Mouse (Mus musculus): ENCODE results near the gene Adamtsl5. TPM values are rescaled to one million over a fixed set of nuclear protein-coding genes. Genes with fewer than 3 reads are reported as not detected.

Adamtsl5 gene
- polyA plus RNA-seq, 1 experiment from 2014 or later: 5.8 TPM

DNA sequence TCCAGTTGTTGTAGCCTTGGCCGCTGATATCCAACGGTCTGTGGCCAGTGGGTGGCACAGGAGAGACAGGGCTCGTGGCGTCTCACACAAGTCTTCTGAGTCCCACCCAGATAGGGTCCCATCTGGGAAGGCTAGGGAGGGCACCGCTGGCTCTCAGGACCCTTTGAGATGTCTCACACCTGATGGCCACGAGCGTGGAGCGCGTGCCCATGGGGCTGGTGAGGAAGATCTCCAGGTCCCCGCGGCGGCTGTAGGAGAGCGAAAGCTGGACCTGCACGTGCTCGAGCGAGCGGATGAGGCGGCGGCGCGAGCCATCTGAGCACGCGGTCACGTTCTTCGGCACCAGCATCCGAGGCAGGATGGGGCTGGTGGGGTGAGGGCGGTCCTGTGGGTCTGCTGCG lies 25.4 kb downstream of the Adamtsl5 start:
- peak overlapping the region; percentile 62 for H3K4me3 ChIP-seq (ENCODE audit: low read depth, low read length)
- H3K9ac ChIP-seq (ENCODE audit: low read depth, low read length): peak overlapping the region; percentile 68
- DNase-seq (ENCODE audit: low spot score): no peak
- no peaks in the 10 kb centered on the region for H3K27me3 ChIP-seq (replicated peaks; ENCODE audit: control insufficient read depth, insufficient read depth, low read length)
- 5% methylated on average over 27 of the region's 28 CpGs for WGBS
- ATAC-seq (ENCODE audit: low read depth): no peak; the same call in 1 of the 2 replicates
- H3K36me3 ChIP-seq (ENCODE audit: control insufficient read depth, insufficient read depth, low read length): peaks cover 9% of the 10 kb centered on the region; the same call in 1 of the 2 replicates
- H3K9me3 ChIP-seq (ENCODE audit: control insufficient read depth, low read length): no peaks in the 10 kb centered on the region
- peaks cover 8% of the 10 kb centered on the region for H3K4me1 ChIP-seq (ENCODE audit: control insufficient read depth, insufficient read depth, low read length)
- no peak overlapping the region for H3K27ac ChIP-seq (replicated peaks; ENCODE audit: low read depth, low read length)
- peak overlapping the region; percentile 98 for H3K4me2 ChIP-seq (ENCODE audit: low read depth, low read length)

DNA sequence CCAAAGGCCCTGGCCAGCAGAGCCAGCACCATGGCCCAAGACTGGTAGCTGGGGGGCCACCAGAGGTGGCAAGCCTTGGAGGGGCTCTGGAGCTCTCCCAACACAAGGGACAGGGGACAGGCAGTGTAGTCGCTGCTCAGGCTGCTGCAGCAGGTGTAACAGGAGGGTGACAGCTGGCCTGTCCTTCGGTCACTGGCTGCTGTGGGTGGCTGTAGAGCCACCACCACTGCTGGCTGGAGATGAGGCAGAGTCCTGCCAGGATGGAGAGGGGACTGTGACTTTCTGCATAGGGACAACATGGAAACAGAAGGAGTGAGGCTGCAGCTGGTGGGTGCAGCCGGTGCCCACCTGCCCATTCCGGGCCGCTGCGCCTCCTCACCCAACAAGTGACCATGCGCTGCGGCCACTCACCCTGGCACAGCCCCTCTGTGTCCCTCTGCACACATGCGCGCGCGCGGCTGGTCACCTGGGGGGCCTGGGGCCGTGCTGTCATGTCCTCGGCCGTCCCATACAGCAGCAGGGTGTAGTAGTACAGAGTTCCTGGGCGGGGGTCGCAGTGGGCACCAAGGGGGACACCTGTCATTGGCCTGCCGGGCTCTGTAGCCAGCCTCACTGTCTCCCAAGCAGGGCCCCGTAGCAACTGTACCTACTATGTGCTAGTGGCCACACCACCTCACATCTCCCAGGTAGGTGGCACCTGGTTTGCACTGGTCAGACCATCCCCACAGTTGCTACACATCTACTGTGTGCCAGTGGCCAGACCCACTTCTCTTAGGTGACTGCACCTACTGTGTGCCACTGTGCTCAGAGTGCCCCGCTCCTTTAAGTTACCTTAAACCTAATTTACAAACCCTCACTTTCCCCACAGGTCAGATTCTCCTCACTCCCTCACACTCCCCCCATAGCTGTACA lies 26.3 kb downstream of the Adamtsl5 start:
- WGBS: 91% methylated on average over 16 of the region's 21 CpGs
- Histone ChIP-seq H3K36me3 (ENCODE audit: control insufficient read depth, insufficient read depth, low read length) (peaks cover 10% of the 10 kb centered on the region; the same call in 1 of the 2 replicates), H3K4me2 (ENCODE audit: low read depth, low read length) (peak overlapping the region; percentile 98), H3K27ac (replicated peaks; ENCODE audit: low read depth, low read length) (no peak overlapping the region), H3K9ac (ENCODE audit: low read depth, low read length) (no peak overlapping the region), H3K9me3 (ENCODE audit: control insufficient read depth, low read length) (no peaks in the 10 kb centered on the region), H3K4me3 (ENCODE audit: low read depth, low read length) (peak overlapping the region; percentile 62; the same call in 1 of the 2 replicates), H3K27me3 (replicated peaks; ENCODE audit: control insufficient read depth, insufficient read depth, low read length) (peaks cover 4% of the 10 kb centered on the region; the same call in 1 of the 2 replicates), H3K4me1 (ENCODE audit: control insufficient read depth, insufficient read depth, low read length) (peaks cover 8% of the 10 kb centered on the region)
- DNase-seq (ENCODE audit: low spot score) (no peak), ATAC-seq (ENCODE audit: low read depth) (no peak)

DNA sequence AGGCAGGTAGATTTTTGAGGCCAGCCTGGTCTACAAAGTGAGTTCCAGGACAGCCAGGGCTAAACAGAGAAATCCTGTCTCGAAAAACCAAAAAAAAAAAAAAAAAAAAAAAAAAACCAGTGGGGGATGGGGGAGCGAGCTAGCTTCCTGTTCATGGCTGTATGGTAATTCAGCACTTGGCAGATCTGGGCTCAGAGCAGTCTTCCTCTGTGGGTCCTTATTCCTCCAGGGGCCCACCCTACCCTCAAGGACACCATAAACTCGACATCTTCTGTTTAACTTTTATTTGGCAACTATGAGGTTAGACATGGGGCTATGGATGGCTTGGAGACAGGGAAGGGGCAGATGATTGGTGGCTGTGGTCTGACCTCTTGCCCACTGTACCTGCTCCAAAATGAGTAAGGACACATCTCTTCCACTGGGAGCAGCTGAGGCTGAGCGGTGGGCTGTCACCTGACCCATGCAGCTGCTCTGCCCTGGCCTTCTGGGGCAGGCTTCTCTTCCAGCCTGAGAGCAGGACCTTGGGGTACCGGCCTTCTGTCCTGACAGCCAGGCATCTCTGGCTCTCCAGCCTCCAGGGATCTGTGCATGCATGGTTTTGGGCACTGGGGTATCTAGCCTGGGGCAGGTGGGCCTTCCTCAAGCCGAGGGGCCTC lies 27.1 kb downstream of the Adamtsl5 start:
- Histone ChIP-seq H3K9ac (ENCODE audit: low read depth, low read length) (no peak overlapping the region), H3K4me1 (ENCODE audit: control insufficient read depth, insufficient read depth, low read length) (peaks cover 8% of the 10 kb centered on the region), H3K36me3 (ENCODE audit: control insufficient read depth, insufficient read depth, low read length) (peaks cover 10% of the 10 kb centered on the region; the same call in 1 of the 2 replicates), H3K4me2 (ENCODE audit: low read depth, low read length) (no peak overlapping the region), H3K4me3 (ENCODE audit: low read depth, low read length) (no peak overlapping the region), H3K27me3 (replicated peaks; ENCODE audit: control insufficient read depth, insufficient read depth, low read length) (peaks cover 12% of the 10 kb centered on the region), H3K9me3 (ENCODE audit: control insufficient read depth, low read length) (no peaks in the 10 kb centered on the region), H3K27ac (replicated peaks; ENCODE audit: low read depth, low read length) (no peak overlapping the region)
- ATAC-seq (ENCODE audit: low read depth) (no peak), DNase-seq (ENCODE audit: low spot score) (no peak)
- 76% methylated on average over 5 of the region's 6 CpGs for WGBS

DNA sequence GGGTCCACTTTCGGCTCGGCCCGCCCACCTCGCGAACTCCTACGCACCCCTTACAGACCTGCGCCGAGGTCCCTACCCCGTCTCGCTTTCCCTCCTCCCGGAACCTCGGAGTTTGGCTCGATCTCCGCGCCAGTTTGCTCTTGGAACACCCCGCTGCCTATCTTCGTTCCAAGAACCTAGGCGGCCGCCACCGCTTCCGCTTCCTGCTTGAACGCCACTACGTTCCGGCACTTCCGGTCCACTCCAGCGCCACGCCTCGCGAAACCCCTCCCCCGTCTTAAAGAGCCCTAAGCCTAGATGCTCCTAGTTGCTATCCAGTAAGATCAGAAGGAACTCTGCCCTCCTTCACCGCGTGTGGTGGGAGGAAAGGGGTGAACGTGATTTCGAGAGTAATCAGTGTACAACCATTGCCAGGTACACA lies 27.9 kb downstream of the Adamtsl5 start, which contains the start of gene 2310011J03Rik:
Gene 2310011J03Rik (minus strand): TSS at position 198 of the 421 bp plus-strand sequence.
- DNase-seq (ENCODE audit: low spot score) (peak; percentile 96), ATAC-seq (ENCODE audit: low read depth) (peak; percentile 67)
- peaks cover 10% of the 10 kb centered on the region; the same call in 1 of the 2 replicates for H3K36me3 ChIP-seq (ENCODE audit: control insufficient read depth, insufficient read depth, low read length)
- peak within 1 kb of the TSS; percentile 71 for H3K4me2 ChIP-seq (ENCODE audit: low read depth, low read length)
- H3K4me1 ChIP-seq (ENCODE audit: control insufficient read depth, insufficient read depth, low read length): peaks cover 8% of the 10 kb centered on the region
- WGBS: under 1% methylated on average over 25 of the region's 34 CpGs
- H3K9ac ChIP-seq (ENCODE audit: low read depth, low read length): peak within 1 kb of the TSS; percentile 76
- peak within 1 kb of the TSS; percentile 80 for H3K27ac ChIP-seq (replicated peaks; ENCODE audit: low read depth, low read length)
- no peaks in the 10 kb centered on the region for H3K9me3 ChIP-seq (ENCODE audit: control insufficient read depth, low read length)
- H3K4me3 ChIP-seq (ENCODE audit: low read depth, low read length): peak within 1 kb of the TSS; percentile 78
- peaks cover 20% of the 10 kb centered on the region for H3K27me3 ChIP-seq (replicated peaks; ENCODE audit: control insufficient read depth, insufficient read depth, low read length)

DNA sequence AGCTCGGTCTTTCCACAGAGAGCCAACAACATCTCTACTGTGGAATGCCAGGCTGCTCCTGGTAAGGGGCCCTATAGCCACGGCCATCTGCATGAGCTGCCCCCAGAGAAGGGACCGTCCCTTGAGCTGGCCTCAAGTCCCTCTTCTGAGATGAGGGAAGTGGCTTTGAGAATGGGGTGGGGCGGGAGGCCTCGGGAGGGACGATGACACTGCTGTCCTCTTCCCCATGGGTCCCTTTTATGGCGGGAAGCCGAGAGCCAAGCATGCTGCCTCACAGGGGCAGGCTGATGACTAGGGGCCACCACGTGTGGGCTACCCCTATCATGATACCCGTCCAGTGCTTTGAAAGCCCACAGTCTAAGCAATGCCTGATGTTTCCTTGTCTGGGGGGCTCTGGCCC lies 31.2 kb downstream of the Adamtsl5 start:
- Histone ChIP-seq H3K9me3 (ENCODE audit: control insufficient read depth, low read length) (no peaks in the 10 kb centered on the region), H3K4me3 (ENCODE audit: low read depth, low read length) (no peak overlapping the region), H3K4me2 (ENCODE audit: low read depth, low read length) (no peak overlapping the region), H3K9ac (ENCODE audit: low read depth, low read length) (no peak overlapping the region), H3K36me3 (ENCODE audit: control insufficient read depth, insufficient read depth, low read length) (peaks cover 10% of the 10 kb centered on the region; the same call in 1 of the 2 replicates), H3K4me1 (ENCODE audit: control insufficient read depth, insufficient read depth, low read length) (peaks cover 3% of the 10 kb centered on the region; the same call in 1 of the 2 replicates), H3K27ac (replicated peaks; ENCODE audit: low read depth, low read length) (no peak overlapping the region), H3K27me3 (replicated peaks; ENCODE audit: control insufficient read depth, insufficient read depth, low read length) (peaks cover 53% of the 10 kb centered on the region)
- WGBS: 56% methylated on average over 9 of the region's 10 CpGs
- no peak for ATAC-seq (ENCODE audit: low read depth)
- no peak for DNase-seq (ENCODE audit: low spot score)

DNA sequence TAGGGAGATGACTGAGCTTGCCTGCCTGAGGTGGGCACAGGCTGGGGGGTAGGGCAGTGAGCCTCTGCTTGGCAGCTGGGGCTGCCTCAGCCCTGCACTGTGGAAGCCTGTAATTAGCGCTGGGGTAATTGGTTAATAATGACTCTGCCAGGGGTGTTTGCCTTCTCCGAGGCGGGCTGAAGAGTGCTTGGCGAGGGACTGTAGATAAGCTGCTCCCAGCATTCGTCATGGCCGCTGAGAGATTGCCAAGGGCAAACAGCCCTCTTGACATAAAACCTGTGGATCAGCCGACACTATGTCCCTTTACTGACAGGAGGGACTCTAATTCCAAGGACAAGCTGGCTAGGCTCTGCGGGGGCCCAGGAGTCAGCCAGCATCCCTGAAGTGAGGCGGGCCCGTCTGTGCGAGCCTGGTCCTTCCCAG lies 31.8 kb downstream of the Adamtsl5 start:
- no peaks in the 10 kb centered on the region for H3K9me3 ChIP-seq (ENCODE audit: control insufficient read depth, low read length)
- H3K27me3 ChIP-seq (replicated peaks; ENCODE audit: control insufficient read depth, insufficient read depth, low read length): peaks cover 60% of the 10 kb centered on the region
- H3K4me1 ChIP-seq (ENCODE audit: control insufficient read depth, insufficient read depth, low read length): peaks cover 3% of the 10 kb centered on the region; the same call in 1 of the 2 replicates
- no peak overlapping the region for H3K27ac ChIP-seq (replicated peaks; ENCODE audit: low read depth, low read length)
- H3K4me2 ChIP-seq (ENCODE audit: low read depth, low read length): no peak overlapping the region
- peaks cover 15% of the 10 kb centered on the region; the same call in 1 of the 2 replicates for H3K36me3 ChIP-seq (ENCODE audit: control insufficient read depth, insufficient read depth, low read length)
- WGBS: 31% methylated on average over 11 of the region's 11 CpGs
- no peak overlapping the region for H3K9ac ChIP-seq (ENCODE audit: low read depth, low read length)
- H3K4me3 ChIP-seq (ENCODE audit: low read depth, low read length): no peak overlapping the region
- DNase-seq (ENCODE audit: low spot score): no peak
- ATAC-seq (ENCODE audit: low read depth): no peak

DNA sequence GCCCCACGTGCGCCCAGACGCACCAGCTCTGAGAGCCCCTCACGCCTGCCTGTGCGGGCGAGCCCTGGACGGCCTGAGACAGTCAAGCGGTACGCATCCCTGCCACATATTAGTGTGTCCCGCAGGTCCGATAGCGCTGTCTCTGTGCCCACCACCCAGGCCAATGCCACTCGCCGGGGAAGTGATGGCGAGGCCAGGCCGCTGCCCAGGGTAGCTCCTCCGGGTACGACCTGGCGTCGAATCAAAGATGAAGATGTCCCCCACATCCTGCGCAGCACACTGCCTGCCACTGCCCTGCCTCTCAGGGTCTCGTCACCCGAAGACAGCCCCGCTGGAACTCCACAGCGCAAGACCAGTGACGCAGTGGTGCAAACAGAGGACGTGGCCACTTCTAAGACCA lies 32.9 kb downstream of the Adamtsl5 start:
- Histone ChIP-seq H3K9ac (ENCODE audit: low read depth, low read length) (no peak overlapping the region), H3K4me3 (ENCODE audit: low read depth, low read length) (no peak overlapping the region), H3K9me3 (ENCODE audit: control insufficient read depth, low read length) (no peaks in the 10 kb centered on the region), H3K27ac (replicated peaks; ENCODE audit: low read depth, low read length) (no peak overlapping the region), H3K27me3 (replicated peaks; ENCODE audit: control insufficient read depth, insufficient read depth, low read length) (peaks cover 67% of the 10 kb centered on the region), H3K4me2 (ENCODE audit: low read depth, low read length) (no peak overlapping the region), H3K36me3 (ENCODE audit: control insufficient read depth, insufficient read depth, low read length) (peaks cover 16% of the 10 kb centered on the region; the same call in 1 of the 2 replicates), H3K4me1 (ENCODE audit: control insufficient read depth, insufficient read depth, low read length) (peaks cover 3% of the 10 kb centered on the region; the same call in 1 of the 2 replicates)
- WGBS: 58% methylated on average over 21 of the region's 27 CpGs
- DNase-seq (ENCODE audit: low spot score) (no peak), ATAC-seq (ENCODE audit: low read depth) (no peak)

DNA sequence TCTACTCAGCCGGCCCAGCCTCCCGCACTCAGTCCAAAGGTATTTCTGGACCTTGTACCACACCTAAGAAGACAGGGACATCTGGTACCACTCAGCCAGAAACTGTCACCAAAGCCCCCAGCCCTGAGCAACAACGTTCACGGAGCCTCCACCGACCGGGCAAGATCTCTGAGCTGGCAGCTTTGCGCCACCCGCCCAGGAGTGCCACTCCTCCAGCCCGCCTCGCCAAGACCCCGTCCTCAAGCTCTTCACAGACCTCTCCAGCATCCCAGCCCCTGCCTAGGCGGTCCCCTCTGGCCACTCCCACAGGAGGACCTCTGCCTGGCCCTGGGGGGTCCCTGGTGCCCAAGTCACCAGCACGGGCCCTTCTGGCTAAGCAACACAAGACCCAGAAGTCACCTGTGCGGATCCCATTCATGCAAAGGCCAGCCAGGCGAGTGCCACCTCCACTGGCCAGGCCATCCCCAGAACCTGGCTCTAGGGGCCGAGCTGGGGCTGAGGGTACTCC lies 33.7 kb downstream of the Adamtsl5 start:
- ATAC-seq (ENCODE audit: low read depth) (no peak), DNase-seq (ENCODE audit: low spot score) (no peak)
- Histone ChIP-seq H3K9ac (ENCODE audit: low read depth, low read length) (0 out of 2 replicates have a peak overlapping the region, but pooled peaks have one; percentile 6), H3K27me3 (replicated peaks; ENCODE audit: control insufficient read depth, insufficient read depth, low read length) (peaks cover 67% of the 10 kb centered on the region), H3K4me3 (ENCODE audit: low read depth, low read length) (no peak overlapping the region), H3K9me3 (ENCODE audit: control insufficient read depth, low read length) (no peaks in the 10 kb centered on the region), H3K4me2 (ENCODE audit: low read depth, low read length) (no peak overlapping the region), H3K36me3 (ENCODE audit: control insufficient read depth, insufficient read depth, low read length) (peaks cover 17% of the 10 kb centered on the region; the same call in 1 of the 2 replicates), H3K27ac (replicated peaks; ENCODE audit: low read depth, low read length) (no peak overlapping the region), H3K4me1 (ENCODE audit: control insufficient read depth, insufficient read depth, low read length) (peaks cover 2% of the 10 kb centered on the region; the same call in 1 of the 2 replicates)
- 56% methylated on average over 15 of the region's 16 CpGs for WGBS

Measured in embryonic facial prominence, embryonic 14.5 days (tissue).